Mouse (Mus musculus) midbrain, embryonic 11.5 days (tissue): ENCODE data around the gene Psma5. TPM values are rescaled to one million over a fixed set of nuclear protein-coding genes. Genes with fewer than 3 reads are reported as not detected.

Source experiments
- ATAC-seq: fragments of 200-750 bp; cut with Nextera tagmentation; 2 replicates; pipeline ENCODE4 v1.8.0; 2017; ENCODE audit warnings: moderate TSS enrichment, moderate library complexity; ENCODE audit not compliant: low FRiP score
- DNase-seq: peaks from one replicate; pipeline ENCODE4 v3.0.0; 2015; ENCODE audit warnings: low spot score; ENCODE audit errors: missing footprints
- H3K27ac ChIP-seq: fragments of 300-500 bp; sonication (generic); 2 replicates; pipeline ENCODE4 v1.5.1; 2014; ENCODE audit warnings: low read depth, low read length
- H3K27me3 ChIP-seq: fragments of 300-500 bp; sonication (generic); 2 replicates; pipeline ENCODE4 v1.6.1; 2014; ENCODE audit warnings: mild to moderate bottlenecking, low read length, moderate library complexity, mixed read lengths; ENCODE audit not compliant: control insufficient read depth, insufficient read depth
- H3K36me3 ChIP-seq: fragments of 300-500 bp; sonication (generic); 2 replicates; pipeline ENCODE4 v1.6.1; 2014; ENCODE audit warnings: mild to moderate bottlenecking, low read length, moderate library complexity, mixed read lengths; ENCODE audit not compliant: control insufficient read depth, insufficient read depth
- H3K4me1 ChIP-seq: fragments of 300-500 bp; sonication (generic); 2 replicates; pipeline ENCODE4 v1.6.1; 2014; ENCODE audit warnings: low read length; ENCODE audit not compliant: control insufficient read depth, insufficient read depth
- H3K4me2 ChIP-seq: fragments of 300-500 bp; sonication (generic); 2 replicates; pipeline ENCODE4 v1.6.1; 2014; ENCODE audit warnings: mild to moderate bottlenecking, moderate library complexity
- H3K4me3 ChIP-seq: fragments of 300-500 bp; sonication (generic); 2 replicates; pipeline ENCODE4 v1.5.1; 2014; ENCODE audit warnings: low read depth, low read length
- H3K9ac ChIP-seq: fragments of 300-500 bp; sonication (generic); 2 replicates; pipeline ENCODE4 v1.6.1; 2014; ENCODE audit warnings: low read length
- H3K9me3 ChIP-seq: fragments of 300-500 bp; sonication (generic); 2 replicates; pipeline ENCODE4 v1.6.1; 2016; ENCODE audit warnings: low read length; ENCODE audit not compliant: control insufficient read depth
- WGBS: fragments of 180-500 bp; shearing (Covaris S2); extraction: QIAGEN DNeasy Blood & Tissue Kit; methylation state at CpG from one replicate; pipeline ENCODE4 v1.1.7; 2014; 5-methylcytosine and 5-hydroxymethylcytosine counted together
- polyA plus RNA-seq: library from polyadenylated mRNA; unstranded; fragments of >200 nt; fragmentation: Nextera tagmentation; extraction: Ambion mirVana; gene quantifications from 2 replicates; pipeline ENCODE4 v1.2.1, GENCODE M21; 2014

Psma5 gene
- polyA plus RNA-seq, 1 experiment from 2014 or later, result 295 TPM

DNA sequence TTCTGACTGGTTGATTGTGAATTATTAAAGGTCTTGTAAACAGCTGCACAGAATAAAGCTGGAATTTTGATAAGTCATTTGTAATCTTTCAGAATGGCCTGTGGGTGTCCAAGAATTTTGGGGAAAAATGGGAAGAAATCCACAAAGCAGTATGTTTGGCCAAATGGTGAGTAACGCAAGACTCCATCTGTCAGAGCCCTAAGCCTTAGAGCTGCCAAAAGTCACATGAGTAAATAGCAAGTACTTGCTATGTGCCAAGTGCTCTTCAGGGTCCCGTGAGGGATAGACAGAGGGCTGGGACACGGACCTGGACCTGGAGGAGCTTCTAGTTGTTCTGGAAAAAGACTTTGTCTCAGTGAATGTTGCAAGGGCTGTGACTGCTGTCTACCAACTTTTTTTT is 71.2 kb downstream of the Psma5 start:
- H3K4me1 ChIP-seq, result no peaks in the 10 kb centered on the region
- H3K27me3 ChIP-seq, result no peaks in the 10 kb centered on the region
- no peak overlapping the region for H3K27ac ChIP-seq
- no peaks in the 10 kb centered on the region for H3K9me3 ChIP-seq
- peaks cover 6% of the 10 kb centered on the region; the same call in 1 of the 2 replicates for H3K36me3 ChIP-seq
- WGBS, result 91% methylated on average over 3 of the region's 3 CpGs
- no peak overlapping the region for H3K4me3 ChIP-seq
- no peak overlapping the region for H3K4me2 ChIP-seq
- no peak overlapping the region for H3K9ac ChIP-seq
- ATAC-seq (no peak), DNase-seq (no peak)

DNA sequence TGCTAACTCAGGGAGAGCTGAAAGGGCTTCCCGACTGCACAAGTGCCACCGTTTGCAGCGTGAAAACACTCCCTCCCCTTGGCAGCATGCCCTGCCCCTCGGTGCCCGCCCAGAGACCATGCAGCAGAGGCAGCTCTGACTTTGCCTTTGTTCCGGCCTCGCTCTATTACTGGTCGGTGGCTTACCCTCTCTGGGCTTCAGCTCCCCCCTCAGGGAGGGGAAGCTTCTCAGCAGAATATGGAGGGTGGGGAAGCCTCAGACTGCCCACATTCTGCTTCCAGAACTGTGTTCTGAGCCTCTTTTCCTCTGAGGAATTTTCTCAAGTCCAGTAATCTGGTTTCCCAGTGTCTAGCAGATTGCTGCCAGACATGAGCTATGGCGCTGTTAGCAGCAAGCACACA is 71.7 kb downstream of the Psma5 start:
- WGBS, result 77% methylated on average over 9 of the region's 9 CpGs
- Histone ChIP-seq H3K9me3 (no peaks in the 10 kb centered on the region), H3K9ac (no peak overlapping the region), H3K4me3 (no peak overlapping the region), H3K4me1 (no peaks in the 10 kb centered on the region), H3K4me2 (no peak overlapping the region), H3K27me3 (no peaks in the 10 kb centered on the region), H3K27ac (no peak overlapping the region), H3K36me3 (peaks cover 6% of the 10 kb centered on the region; the same call in 1 of the 2 replicates)
- DNase-seq (no peak), ATAC-seq (no peak)

Other genes with a start within 250 kb of the Psma5 start
- 30.5 and 33.8 TPM in 2 replicates for gene Gstm1, start 239.0 kb upstream of the Psma5 start, polyA plus RNA-seq
- 15.2 and 15.8 TPM in 2 replicates for gene Gstm4, start 212.0 kb upstream of the Psma5 start, polyA plus RNA-seq
- gene Ampd2, start 170.3 kb upstream of the Psma5 start, polyA plus RNA-seq, result 31.2 and 37.0 TPM in 2 replicates
- 0.30 and 0.90 TPM in 2 replicates for gene Gnat2, start 164.1 kb upstream of the Psma5 start, polyA plus RNA-seq
- 217 and 240 TPM in 2 replicates for gene Gnai3, start 110.8 kb upstream of the Psma5 start, polyA plus RNA-seq
- gene Gpr61, start 102.0 kb upstream of the Psma5 start, polyA plus RNA-seq, result 0.19 and 0.40 TPM in 2 replicates
- 4.2 and 4.3 TPM in 2 replicates for gene Amigo1, start 70.6 kb upstream of the Psma5 start, polyA plus RNA-seq
- gene Cyb561d1, start 55.7 kb upstream of the Psma5 start, polyA plus RNA-seq, result 2.3 and 3.0 TPM in 2 replicates
- 16.9 and 18.3 TPM in 2 replicates for gene Atxn7l2, start 46.0 kb upstream of the Psma5 start, polyA plus RNA-seq
- 0.93 and 1.3 TPM in 2 replicates for gene Sypl2, start 30.3 kb upstream of the Psma5 start, polyA plus RNA-seq
- gene Sort1, start 27.2 kb downstream of the Psma5 start, polyA plus RNA-seq, result 27.0 and 27.1 TPM in 2 replicates
- 0.12 TPM in 1 of 2 replicates, not detected in the other for gene Mybphl, start 108.0 kb downstream of the Psma5 start, polyA plus RNA-seq
- gene Psrc1, start 126.9 kb downstream of the Psma5 start, polyA plus RNA-seq, result 59.3 and 68.1 TPM in 2 replicates
- 61.9 and 65.2 TPM in 2 replicates for gene Celsr2, start 158.6 kb downstream of the Psma5 start, polyA plus RNA-seq
- 196 and 213 TPM in 2 replicates for gene Sars, start 188.3 kb downstream of the Psma5 start, polyA plus RNA-seq